Mouse (Mus musculus) natural killer cell, adult 2 months (primary cell): Measurements from ENCODE around the gene Tut4.

Experiments used
- DNase-seq, 2 experiments: peaks; one replicate each; pipeline ENCODE4 v3.0.0; 2022; ENCODE audit warnings: low spot score in 2 of 2

The Tut4 gene

GRCm38 (mm10) chr4:108459231-108460155, at the start of gene Tut4:
Tut4 (plus strand) TSS chr4:108459426.
- peak; percentile 69 to 78 for DNase-seq

DNA sequence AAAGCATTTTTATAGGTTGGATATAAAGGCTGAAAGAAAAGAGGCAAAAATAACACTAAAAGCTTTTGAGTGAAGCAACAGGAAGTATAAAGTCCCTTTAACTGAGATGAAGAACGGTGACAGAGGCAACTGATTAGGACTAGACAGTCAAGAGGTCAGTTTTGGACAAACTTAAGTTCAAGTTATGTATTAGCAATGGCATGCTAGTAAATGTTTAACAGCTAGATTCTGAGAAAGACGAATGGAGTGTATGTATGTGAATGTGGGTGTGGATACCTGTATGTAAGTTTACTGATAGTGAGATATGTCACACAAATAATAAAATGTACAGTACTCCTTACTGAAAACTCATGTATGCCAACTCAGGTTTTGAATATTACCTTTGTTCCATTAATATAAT, 34.6 kb upstream of the Tut4 start:
- DNase-seq: no peak

DNA sequence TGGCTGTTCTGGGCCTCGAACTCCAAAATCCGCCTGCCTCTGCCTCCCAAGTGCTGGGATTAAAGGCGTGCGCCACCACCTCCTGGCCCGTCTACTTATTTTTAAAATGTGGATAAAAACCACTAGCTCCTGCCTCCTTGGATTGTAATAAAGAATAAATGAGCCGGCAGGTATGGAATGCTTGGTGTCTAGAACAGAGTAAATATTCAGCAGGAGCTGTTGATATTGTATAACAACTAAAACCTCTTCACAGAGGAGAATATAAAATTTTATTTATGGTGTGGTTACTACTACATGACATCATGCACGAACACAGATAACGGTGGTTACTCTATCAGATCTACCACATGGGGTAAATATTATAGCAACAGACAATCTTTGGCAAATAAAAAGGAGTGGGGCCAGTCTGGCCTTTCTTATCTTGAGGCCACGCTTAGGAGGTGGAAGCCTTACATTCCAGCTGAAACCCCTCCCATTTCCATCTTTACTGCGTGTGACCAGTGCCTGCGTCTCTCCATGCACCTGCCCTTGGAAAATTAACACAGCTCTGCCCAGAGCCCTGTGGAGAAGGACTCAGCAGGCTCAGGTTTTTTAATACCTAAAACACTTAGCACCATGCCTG, 31.4 kb upstream of the Tut4 start:
- DNase-seq: no peak

GRCm38 (mm10) chr4:108428341-108428721, 30.9 kb upstream of the Tut4 start:
- DNase-seq: peak in 1 of 2 experiments; percentile 10

- DNase-seq: no peak
Measured at GRCm38 (mm10) chr4:108430656-108431560, 28.3 kb upstream of the Tut4 start.

GRCm38 (mm10) chr4:108431561-108431936, 27.7 kb upstream of the Tut4 start:
- no peak for DNase-seq

DNA sequence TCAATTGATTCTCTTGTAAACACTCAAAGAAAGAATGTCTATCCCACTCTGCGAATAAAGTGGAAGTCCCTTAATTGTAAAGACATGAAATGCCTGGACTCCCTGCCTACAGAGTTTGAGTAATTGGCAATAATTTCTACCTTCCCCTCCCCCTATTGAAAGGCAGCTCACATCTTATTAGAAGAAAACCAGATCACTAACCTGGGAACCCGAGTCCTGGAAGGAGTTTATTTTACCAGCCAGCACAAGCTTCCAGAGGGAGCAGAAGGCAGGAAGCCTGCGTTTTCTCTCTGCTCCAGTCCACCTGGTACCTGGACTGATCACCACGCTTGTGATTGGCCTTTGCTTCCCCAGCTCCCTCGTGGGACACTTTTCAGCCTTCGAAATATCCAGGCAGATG, 25.9 kb upstream of the Tut4 start:
- DNase-seq: no peak

- no peak for DNase-seq
Measured at GRCm38 (mm10) chr4:108434221-108434620, 25.0 kb upstream of the Tut4 start.

GRCm38 (mm10) chr4:108434781-108435180, 24.4 kb upstream of the Tut4 start:
- no peak for DNase-seq

DNA sequence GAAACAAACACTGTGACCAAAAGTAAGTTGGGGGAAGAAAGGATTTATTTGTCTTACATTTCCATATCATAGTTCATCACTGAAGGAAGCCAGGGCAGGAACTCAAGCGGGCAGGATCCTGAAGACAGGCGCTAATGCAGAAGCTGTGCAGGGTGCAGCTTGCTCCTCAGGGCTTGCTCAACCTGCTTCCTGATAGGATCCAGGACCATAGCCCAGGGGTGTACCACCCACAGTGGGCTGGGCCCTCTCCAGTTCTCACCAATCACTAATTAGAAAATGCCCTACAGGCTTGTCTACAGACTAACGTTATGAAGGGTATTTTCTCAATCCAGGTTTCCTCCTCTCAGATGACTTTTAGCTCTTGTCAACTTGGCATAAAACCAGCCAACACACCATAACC, 23.6 kb upstream of the Tut4 start:
- no peak for DNase-seq

GRCm38 (mm10) chr4:108436225-108436624, 23.0 kb upstream of the Tut4 start:
- no peak for DNase-seq

GRCm38 (mm10) chr4:108438082-108438840, 21.0 kb upstream of the Tut4 start:
- no peak for DNase-seq

- DNase-seq: no peak
Measured at GRCm38 (mm10) chr4:108448091-108448490, 11.1 kb upstream of the Tut4 start.

- DNase-seq: peak; percentile 17 to 25
Measured at GRCm38 (mm10) chr4:108456028-108456427, 3.2 kb upstream of the Tut4 start.

DNA sequence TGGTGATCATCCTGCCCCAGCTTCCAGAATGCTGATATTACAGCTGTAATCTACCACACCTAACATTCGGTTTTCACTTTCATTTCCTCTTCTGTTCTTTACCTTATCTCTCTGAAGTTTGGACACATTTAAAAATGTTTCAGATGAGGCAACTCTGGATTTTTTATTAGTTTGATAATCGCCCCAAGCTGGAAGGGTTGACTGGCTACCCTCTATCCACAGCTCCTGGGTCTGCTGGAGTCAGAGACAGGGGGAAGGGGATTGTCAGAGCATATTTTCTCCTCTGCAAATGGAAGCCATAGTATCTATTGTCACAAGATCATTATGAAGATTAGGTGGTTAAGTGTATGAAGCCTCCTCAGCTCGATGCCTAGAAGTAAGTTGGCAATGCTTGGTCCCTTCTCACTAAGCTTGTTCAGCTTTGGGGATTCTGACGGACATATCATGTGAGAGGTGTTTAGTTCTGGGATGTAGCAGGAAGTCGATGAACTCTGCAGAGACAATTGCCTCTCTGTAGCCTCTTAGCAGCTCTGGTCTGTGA, 955 bp upstream of the Tut4 start:
- peak; percentile 49 to 53 for DNase-seq

DNA sequence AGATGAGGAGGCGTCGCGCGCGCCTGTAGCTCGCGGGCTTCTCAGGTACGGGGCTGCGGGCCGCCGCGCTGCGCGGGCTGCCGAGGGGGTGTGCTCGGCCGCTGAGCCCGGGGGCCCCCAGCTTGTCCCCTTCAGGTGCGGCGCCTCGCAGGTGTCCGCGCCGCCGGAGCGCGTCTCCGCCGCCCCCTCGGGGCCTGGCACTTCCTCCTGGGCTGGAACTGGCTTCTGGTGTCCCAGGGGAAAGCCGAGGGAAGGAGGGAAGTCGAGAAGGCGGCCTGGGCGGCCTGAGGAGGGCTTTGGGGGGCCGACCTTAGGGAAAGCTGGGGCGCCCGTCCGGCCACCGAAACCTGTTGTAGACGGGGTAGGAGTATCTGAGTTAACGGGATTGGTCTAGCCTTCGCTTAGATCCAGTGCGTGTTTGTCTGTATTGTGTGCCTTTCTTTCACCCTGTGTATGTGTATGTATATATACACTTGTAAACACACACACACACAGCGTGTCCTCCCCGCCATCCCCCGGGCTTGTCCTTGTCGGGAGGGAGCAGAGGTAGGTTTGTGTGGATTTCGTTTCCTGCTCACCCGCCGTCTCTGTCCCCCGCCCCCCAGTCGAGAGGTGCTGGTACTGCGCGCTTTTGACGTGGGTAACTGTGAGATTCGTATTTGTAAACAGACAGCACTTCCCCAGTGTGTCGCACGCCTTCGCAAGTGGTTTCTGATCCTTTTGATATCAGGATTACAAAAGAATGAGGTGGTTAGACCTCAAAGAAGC, 1.1 kb downstream of the Tut4 start:
- DNase-seq: peak; percentile 91 to 92

GRCm38 (mm10) chr4:108461262-108461903, 2.2 kb downstream of the Tut4 start:
- no peak for DNase-seq

DNA sequence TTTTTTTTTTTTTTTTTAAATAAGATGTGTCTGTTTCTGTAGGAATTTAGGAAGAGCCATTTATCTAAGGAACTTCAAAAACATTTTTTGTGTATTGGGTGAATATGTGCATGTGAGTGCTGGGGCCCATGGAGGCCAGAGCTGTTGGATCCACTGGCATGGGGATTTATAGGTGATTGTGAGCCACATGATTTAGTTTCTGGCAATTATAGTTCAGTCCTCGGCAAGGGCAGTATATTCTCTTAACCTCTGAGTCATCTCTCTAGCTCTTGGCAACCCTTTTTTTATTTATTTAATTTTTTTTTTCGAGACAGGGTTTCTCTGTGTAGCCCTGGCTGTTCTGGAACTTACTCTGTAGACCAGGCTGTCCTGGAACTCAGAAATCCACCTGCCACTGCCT, 14.4 kb downstream of the Tut4 start:
- no peak for DNase-seq

DNA sequence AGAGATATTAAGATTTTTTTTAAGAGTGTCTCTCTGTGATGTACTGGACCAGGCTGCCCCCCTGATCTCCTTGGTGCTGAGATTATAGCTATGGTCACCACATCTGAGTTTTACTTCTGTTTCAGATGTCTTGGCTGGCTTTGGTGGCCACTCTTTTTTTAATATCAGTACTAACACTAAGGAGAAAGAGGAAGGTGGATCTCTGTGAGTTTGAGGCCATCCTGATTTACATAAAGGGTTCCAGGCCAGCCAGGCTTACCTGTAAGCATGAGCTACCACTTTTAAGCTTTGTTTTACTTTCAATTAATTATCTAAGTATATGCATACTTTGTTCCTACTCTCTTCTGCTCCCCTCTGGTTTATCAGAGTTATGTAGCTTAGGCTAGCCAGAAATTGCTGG, 23.6 kb downstream of the Tut4 start:
- no peak for DNase-seq

DNA sequence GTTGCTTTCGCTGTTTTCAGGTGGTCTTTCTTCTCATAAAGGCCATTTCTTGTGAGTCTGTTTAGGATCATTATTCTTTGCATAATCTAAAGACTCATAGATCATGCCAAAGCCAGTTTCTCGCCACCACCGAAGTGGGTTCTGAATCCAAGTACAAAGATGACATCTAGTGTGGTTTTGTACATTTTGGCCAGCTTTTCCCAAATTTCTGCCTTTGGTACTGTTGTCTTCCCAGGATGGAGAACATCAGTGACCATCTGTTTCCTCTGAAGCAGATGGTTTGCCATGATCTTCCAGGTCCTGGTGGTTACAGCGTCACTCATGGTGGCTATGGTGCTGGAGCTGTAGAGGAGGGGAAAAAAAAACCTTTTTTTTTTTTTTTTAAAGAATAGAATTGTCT, 25.0 kb downstream of the Tut4 start:
- no peak for DNase-seq
